Mouse (Mus musculus) adrenal gland, adult 18-20 months (tissue): ENCODE data around the gene Mindy2. TPM values are rescaled to one million over a fixed set of nuclear protein-coding genes. Genes with fewer than 3 reads are reported as not detected.
A peak's percentile ranks its signal among the peaks of the same experiment; 100 is the strongest.

ENCODE experiments used
- DNase-seq, 2 experiments: peaks; one replicate each; pipeline ENCODE4 v3.0.0; 2021 to 2022; ENCODE audit warnings: low spot score in 2 of 2
- long read RNA-seq, 2 experiments: library from polyadenylated mRNA; stranded (forward); transcript quantifications; one replicate each; pipeline ENCODE4 v2.0.0; 2021
- total RNA-seq, 2 experiments: library from RNA; stranded (reverse); gene quantifications; 1 replicate in 1 of 2; 2 replicates in 1 of 2; pipeline ENCODE4 v1.2.3; 2021

Gene Mindy2
- 10 to 100 TPM; 15.1 to 24.2 TPM for total RNA-seq
- long read RNA-seq, experiment 1, full-length matches to known transcripts: 30 of 32 reads
- long read RNA-seq, experiment 1, partial matches to known transcripts: 0 of 32 reads
- long read RNA-seq, experiment 1, other reads (novel, unspliced or antisense): 2 of 32 reads
- long read RNA-seq, experiment 2, full-length matches to known transcripts: 43 of 52 reads
- long read RNA-seq, experiment 2, partial matches to known transcripts: 4 of 52 reads
- long read RNA-seq, experiment 2, other reads (novel, unspliced or antisense): 5 of 52 reads

GRCm38 (mm10) chr9:70657013-70657967 lies at the start of gene Mindy2:
TSS of gene Mindy2 (minus strand) at chr9:70657174.
- DNase-seq: peak; percentile 98 to 99

DNA sequence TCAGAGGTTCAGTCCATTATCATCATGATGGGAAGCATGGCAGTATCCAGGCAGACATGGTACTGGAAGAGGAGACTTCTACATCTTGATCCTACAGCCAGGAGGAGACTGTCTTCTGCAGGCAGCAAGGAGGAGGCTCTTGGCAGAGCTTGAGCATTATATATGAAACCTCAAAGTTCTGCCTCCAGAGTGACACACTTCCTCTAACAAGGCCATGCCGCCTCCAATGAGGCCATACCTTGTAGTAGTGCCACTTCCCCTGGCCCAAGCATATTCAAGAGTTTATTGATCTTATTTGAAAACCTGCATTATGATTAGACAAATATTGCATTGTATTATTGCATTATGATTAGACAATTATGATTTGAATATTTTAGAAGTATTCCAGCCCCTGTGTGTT lies 49.5 kb upstream of the Mindy2 start:
- DNase-seq: no peak

DNA sequence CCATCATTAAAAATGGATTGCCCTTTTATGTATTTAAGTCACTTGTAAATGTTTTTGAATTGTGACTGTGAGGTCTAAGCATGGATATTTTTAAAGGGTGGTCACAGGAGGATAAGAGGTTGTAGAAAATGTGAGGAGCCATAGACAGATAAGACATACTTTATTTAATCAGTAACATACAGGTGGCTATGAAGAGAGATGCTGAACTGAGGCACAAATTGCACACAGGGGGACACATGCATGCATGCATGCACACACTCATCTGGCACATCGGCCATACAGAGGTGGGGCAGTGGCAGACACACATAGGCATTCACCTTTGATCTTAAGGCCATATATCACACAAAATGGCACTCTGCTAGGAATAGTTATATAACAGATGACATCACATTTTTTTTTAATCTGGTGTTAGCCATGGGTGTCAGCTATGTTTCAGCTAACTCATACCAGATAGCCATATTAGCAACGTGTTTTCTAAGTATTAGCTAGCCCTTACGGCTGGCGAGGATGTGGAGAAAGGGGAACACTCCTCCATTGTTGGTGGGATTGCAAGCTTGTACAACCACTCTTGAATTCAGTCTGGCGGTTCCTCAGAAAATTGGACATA lies 46.7 kb upstream of the Mindy2 start:
- DNase-seq: no peak

DNA sequence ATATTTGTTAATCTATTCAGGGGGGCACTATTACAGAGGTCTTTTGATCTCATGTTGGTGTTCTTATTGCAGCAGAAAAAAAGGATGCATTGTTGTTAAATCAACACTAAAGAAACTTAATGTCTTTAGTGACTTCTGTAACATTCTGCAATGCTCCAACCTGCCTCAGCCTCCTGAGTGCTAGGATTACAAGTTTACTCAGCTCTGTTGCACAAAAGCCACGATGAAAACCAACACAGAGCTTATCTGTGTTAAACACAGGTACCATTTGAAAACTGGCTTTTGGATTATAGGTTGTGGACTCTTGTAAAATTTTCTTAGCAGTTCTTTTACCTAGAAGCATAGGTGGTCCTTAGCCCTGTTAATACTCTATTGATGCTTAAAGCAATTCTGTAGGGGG lies 41.1 kb upstream of the Mindy2 start:
- no peak for DNase-seq

GRCm38 (mm10) chr9:70695723-70696122 lies 38.7 kb upstream of the Mindy2 start:
- DNase-seq: no peak

DNA sequence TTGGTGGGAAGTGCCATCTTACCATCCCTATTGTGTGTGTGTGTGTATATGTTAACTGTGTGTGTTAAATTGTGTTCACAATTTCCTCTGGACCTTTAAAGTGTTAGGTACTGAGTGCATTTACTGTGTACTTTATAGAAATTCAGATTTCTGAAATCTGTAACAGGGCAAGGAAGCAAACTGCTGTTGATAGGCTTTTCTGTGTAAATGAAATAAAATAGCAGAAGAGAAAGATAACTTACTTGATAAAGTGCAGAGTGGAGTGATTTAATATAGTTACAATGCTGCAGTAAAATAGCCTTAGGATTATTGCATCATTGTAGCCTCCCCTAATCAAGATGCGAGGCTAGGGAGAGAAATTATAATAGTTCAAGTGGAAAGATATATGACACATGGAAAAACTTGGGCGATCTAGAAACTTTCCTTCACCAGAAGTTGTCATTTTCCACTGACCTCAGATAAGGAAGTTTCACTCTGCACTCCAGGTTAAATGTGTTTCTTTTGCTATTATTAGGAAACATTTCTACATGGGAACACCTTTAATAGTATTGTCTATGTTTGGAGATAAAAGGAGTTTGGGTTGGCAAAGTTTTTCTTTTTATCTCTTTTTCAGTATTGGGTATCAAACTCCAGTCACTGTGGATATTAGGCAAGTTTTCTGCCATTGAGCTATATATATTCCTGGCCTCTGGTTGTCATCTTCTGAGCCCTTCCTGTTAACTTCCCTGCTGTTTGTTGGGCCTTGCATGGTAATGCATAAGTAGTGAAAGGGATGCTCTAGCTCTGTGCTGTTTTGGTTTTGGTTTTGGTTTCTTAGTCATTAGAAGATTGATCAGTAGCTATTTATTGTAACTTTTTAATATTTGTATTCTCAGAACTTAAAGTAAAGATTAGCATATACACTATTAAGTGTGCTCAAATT lies 35.1 kb upstream of the Mindy2 start:
- DNase-seq: no peak

DNA sequence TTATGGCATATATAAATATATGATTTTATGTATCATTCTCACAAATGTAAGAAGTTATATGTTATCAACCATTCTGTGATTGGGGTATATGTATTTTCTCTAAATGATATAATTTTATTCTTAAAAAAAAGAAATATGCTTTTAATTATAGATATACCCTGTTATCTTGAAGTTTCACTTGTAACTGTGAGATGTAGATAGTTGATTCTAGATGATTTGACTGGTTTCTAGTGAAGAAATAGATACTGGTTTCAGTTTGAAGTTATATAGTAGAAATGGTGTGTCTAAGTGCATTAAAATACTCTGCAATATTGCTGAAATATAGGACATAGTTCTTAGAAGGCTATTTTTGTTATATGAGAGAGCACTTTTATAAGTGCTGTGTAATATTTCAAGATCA lies 33.6 kb upstream of the Mindy2 start:
- no peak for DNase-seq

DNA sequence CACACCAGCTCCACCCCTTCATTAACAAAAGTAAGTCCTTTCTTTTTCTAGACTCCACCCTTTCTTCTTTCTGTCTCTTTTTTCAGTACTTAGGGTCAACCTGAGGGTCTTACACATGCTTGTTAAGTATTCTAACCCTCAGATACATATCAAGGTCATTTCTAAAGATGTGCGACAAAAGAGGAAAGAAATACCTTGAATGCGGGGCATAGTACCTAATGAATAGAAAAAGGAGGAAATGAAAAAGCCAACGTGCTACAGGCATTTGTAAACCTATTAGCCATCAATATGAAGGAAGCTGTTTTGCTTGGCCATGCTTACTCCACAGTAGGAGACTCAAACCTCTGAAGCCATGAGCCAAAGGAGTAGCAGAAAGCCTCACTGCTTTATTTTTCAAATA lies 33.0 kb upstream of the Mindy2 start:
- DNase-seq: no peak

- no peak for DNase-seq
These were observed 31.5 kb upstream of the Mindy2 start for GRCm38 (mm10) chr9:70688301-70688968.

DNA sequence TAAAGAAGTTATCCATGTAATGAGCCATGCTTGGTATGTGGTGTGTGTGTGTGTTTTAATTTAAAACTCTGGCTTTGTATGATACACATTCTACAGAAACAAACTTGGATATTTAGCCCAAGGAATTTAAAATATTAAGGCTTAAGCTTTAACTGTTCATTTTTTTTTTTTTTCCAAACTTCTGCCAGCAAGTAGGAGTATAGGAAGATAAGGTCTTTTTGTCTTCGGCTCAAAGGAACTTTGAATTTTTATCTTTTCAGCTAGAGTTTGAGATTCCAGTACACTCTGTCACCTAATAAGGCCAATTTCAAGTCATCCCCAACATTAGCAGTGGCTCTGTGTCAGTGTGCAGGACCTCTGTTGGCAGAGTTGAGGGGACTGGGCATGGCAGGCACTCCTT lies 25.2 kb upstream of the Mindy2 start:
- no peak for DNase-seq

GRCm38 (mm10) chr9:70679132-70680091 lies 22.4 kb upstream of the Mindy2 start:
- peak; percentile 63 to 69 for DNase-seq

- peak; percentile 98 to 99 for DNase-seq
These were observed 21.7 kb upstream of the Mindy2 start, which contains the start of gene Adam10 for GRCm38 (mm10) chr9:70678682-70679131. TSS of gene Adam10 (plus strand) at chr9:70678997.

GRCm38 (mm10) chr9:70675961-70676360 lies 19.0 kb upstream of the Mindy2 start:
- DNase-seq: no peak

- DNase-seq: no peak
These were observed 18.1 kb upstream of the Mindy2 start for GRCm38 (mm10) chr9:70675117-70675516.

GRCm38 (mm10) chr9:70673656-70674055 lies 16.7 kb upstream of the Mindy2 start:
- DNase-seq: no peak

DNA sequence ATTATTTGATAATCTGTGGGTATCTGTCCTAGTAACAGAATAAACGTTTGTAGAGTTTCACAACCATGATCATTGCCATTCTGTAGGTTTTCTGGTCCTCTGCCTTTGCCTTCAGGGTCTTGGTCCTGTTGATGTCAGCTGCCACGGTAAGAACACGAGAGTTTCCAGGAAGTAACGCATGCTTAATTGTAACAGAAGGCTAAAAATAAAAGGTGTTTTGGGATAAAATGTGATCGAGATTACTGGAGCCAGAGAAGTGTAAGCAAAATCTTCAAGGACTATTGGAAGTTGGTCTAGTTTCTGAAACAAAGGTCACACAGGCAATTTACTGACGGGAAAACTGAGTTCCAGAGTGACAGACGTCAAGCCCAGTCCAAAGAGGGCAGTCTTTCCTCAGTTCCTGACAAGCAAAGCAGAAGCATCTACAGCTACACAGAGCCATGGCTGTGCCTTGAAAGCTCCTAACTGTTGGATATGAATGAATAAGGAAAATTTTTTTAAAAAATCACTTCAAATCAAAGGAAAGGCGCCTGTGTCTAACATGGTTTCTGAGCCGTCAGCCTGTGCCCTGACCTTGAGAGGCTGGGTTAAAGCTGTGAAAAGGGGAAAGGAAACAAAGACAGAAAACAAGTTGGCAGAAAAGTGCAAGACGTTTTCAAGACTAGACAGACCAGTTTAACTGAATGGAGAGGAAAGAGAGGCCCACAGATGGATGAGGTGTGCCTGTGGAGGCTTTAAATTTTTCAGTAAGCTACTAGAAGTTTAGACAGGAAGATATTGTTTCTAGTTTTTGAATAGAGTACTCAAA lies 15.0 kb upstream of the Mindy2 start:
- DNase-seq: no peak

DNA sequence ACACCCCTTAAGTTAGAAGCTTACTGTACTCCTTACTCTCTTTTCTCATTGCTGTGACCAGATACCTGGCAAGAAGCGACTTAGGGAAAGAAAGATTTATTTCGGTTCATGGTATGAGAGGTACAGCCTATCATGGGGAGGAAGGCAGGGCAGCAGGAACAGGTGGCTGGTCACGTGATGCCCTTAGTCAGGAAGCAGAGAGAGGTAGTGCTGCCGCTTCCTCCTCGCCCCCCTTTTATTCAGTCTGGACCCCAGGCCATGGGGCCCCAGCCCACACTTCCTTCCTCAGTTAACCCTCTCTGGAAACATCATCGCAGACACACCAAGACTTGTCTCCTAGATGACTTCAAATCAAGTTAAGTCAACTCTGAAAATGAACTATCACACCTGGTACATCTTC lies 14.3 kb upstream of the Mindy2 start:
- DNase-seq: no peak

- DNase-seq: no peak
These were observed 13.4 kb upstream of the Mindy2 start for GRCm38 (mm10) chr9:70670381-70670780.
